27 mouse cellular contexts compared by ENCODE assay signal in the genomic region with DNA sequence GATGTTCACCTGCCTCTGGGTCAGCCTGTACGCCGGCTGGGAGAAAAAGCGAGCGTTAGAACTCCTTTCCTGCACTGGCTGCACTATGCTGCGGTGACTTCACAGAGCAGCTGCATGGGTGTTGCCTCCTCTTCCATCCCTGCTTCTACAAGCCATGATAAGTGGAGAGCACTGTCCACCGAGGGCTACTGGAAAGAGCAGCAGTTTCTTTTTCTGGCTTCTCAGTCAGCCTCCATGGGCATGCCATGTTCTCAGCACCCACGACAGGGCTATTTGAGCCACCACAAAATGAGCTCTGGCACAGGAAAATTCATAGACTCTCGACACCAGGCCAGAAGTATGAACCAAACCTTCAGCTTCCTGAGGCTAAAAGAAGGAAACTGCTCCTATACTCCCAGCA. TPM values are rescaled to one million over a fixed set of nuclear protein-coding genes. Genes with fewer than 3 reads are reported as not detected.
"Had no signal": no experiment of that assay in that cellular context is flagged by ENCODE, and none has a peak within 500 bp of the region (broad histone marks: within the 10 kb centered on the region; RNA-seq: fewer than 3 reads in every experiment).

No protein-coding gene starts in this region.

- H3K4me3 ChIP-seq: heart, adult 2 months; heart, embryonic 13.5 days; heart, embryonic 15.5 days; hindbrain, embryonic 13.5 days; hindbrain, embryonic 15.5 days; kidney, embryonic 15.5 days; limb, embryonic 13.5 days; limb, embryonic 15.5 days; liver, embryonic 12.5 days had no signal

- H3K27ac ChIP-seq: heart, adult 2 months; heart, embryonic 13.5 days; heart, embryonic 15.5 days; hindbrain, embryonic 13.5 days; hindbrain, embryonic 15.5 days; hindbrain, postnatal 0 days; kidney, embryonic 15.5 days; kidney, postnatal 0 days; limb, embryonic 13.5 days; limb, embryonic 15.5 days; liver, embryonic 12.5 days; liver, embryonic 14.5 days had no signal

- DNase-seq: forebrain, postnatal 0 days; heart, adult 11 months; heart, adult 2 months; heart, postnatal 14 days; heart, postnatal 36 days; kidney, adult 11 months; kidney, adult 2 months; kidney, adult 9 months; kidney, postnatal 14 days; kidney, postnatal 36 days; layer of hippocampus, adult 9-11 months; layer of hippocampus, postnatal 36 days; left cerebral cortex, postnatal 4 days had no signal

RNA-seq across cellular contexts. Expression of a gene that starts 54.3 kb away (rescaled TPM):
- total RNA-seq: gastrocnemius, adult 8-10 months; hematopoietic stem cell, adult 5-6 weeks; layer of hippocampus, postnatal 36 days; liver, adult 2 months had no signal
